Mouse (Mus musculus) stomach, embryonic 16.5 days (tissue): ENCODE results near the gene Ripor3. TPM values are rescaled to one million over a fixed set of nuclear protein-coding genes. Genes with fewer than 3 reads are reported as not detected.

Experiments used
- ATAC-seq: fragments of 200-750 bp; cut with Nextera tagmentation; 2 replicates; pipeline ENCODE4 v1.8.0; 2017; ENCODE audit warnings: moderate number of reproducible peaks, moderate TSS enrichment; ENCODE audit not compliant: insufficient read depth, low FRiP score
- H3K27ac ChIP-seq: fragments of 300-500 bp; sonication (generic); 2 replicates; pipeline ENCODE4 v1.5.1; 2014; ENCODE audit warnings: low read length
- H3K27me3 ChIP-seq: fragments of 300-500 bp; sonication (generic); 2 replicates; pipeline ENCODE4 v1.6.1; 2014; ENCODE audit warnings: low read length, control low read depth, mixed read lengths; ENCODE audit not compliant: control insufficient read depth, insufficient read depth
- H3K36me3 ChIP-seq: fragments of 300-500 bp; sonication (generic); 2 replicates; pipeline ENCODE4 v1.6.1; 2014; ENCODE audit warnings: low read length; ENCODE audit not compliant: control insufficient read depth, insufficient read depth
- H3K4me1 ChIP-seq: fragments of 300-500 bp; sonication (generic); 2 replicates; pipeline ENCODE4 v1.6.1; 2014; ENCODE audit warnings: low read length, control low read depth, mixed read lengths; ENCODE audit not compliant: control insufficient read depth, insufficient read depth
- H3K4me2 ChIP-seq: fragments of 300-500 bp; sonication (generic); 2 replicates; pipeline ENCODE4 v1.6.1; 2014; ENCODE audit warnings: low read depth, low read length, mixed read lengths
- H3K4me3 ChIP-seq: fragments of 300-500 bp; sonication (generic); replicated peaks from 2 replicates; pipeline ENCODE4 v1.5.1; 2014; ENCODE audit warnings: mild to moderate bottlenecking, low read length
- H3K9ac ChIP-seq: fragments of 300-500 bp; sonication (generic); 2 replicates; pipeline ENCODE4 v1.6.1; 2014; ENCODE audit warnings: low read length
- H3K9me3 ChIP-seq: fragments of 300-500 bp; sonication (generic); replicated peaks from 2 replicates; pipeline ENCODE4 v1.6.1; 2016; ENCODE audit warnings: low read length, control low read depth; ENCODE audit not compliant: control insufficient read depth
- WGBS: fragments of 180-500 bp; shearing (Covaris S2); extraction: QIAGEN DNeasy Blood & Tissue Kit; methylation state at CpG from one replicate; pipeline ENCODE4 v1.1.7; 2014; 5-methylcytosine and 5-hydroxymethylcytosine counted together
- polyA plus RNA-seq: library from polyadenylated mRNA; unstranded; fragments of >200 nt; fragmentation: Nextera tagmentation; extraction: Ambion mirVana; gene quantifications from 2 replicates; pipeline ENCODE4 v1.2.1, GENCODE M21; 2015

The Ripor3 gene
- polyA plus RNA-seq, 1 experiment from 2014 or later = 3.5 TPM

DNA sequence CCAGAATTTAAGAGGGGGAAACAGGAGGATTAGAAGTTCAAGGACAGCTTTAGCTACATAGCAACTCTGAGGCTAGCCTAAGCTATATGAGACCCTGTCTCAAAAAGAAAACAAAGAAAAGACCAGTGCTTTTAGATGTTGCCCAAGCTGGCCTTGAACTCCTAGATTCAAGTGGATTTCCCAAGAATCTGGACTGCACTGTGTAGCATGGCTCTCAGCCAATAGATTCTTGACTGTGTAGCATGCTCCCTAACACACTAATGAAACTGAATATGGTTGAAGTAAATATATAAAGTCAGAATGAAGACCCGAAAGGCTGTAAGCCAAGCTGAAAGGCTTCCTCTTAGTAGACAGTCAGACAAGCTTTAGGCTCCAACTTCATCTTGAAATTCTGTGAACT is 41.7 kb upstream of the Ripor3 start:
- WGBS = 72% methylated on average over 1 of the region's 1 CpGs
- H3K36me3 ChIP-seq = no peaks in the 10 kb centered on the region
- peaks cover 25% of the 10 kb centered on the region for H3K4me1 ChIP-seq
- H3K27me3 ChIP-seq = no peaks in the 10 kb centered on the region
- no peak overlapping the region for H3K4me2 ChIP-seq
- H3K9ac ChIP-seq = no peak overlapping the region
- H3K27ac ChIP-seq = no peak overlapping the region
- no peak for ATAC-seq
- H3K4me3 ChIP-seq = no peak overlapping the region
- H3K9me3 ChIP-seq = no peaks in the 10 kb centered on the region

DNA sequence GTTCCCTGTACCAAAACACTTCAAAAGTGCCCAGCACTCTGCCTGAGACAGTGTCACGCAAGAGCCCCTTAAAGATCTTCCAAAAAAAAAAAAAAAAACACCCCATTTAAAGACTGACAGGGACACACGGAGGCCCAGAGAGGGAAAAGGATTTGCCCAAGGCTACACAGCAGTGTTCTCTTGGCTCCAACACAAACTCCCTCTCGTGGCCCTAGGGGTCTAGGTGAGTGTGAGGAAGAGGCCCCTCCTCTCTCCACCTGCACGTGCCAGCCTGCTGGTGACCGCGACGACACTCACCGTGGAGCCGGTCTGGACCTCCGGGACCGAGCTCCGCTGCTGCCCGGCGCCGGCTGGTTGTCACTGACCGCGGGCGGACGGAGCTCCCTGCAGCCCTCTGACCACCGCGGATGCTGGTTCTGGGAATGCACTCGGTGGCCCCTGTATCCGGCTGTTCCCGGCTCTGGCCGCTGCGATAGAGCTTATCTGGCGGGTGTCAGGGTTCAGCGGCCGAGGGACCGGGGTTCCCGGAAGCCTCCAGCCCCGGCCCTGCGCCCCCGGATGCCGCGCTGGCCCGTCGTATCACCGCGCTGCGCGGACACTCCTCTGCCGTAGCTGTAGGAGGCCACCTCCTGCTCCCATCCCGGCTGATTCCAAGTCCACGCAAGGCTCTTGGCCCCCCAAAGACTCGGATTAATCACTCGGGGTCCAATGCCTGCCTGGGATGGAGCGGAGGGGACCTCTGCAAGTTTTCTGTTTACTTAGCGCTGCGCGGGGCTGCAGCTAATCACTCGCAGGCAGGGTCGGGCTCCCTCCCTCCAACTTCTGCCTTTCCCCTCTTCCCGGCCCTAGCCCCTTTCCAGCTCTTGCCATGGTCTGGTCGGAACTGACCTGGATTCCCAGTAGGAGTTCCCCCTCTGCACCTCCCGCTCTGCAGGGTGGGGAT is 39.9 kb upstream of the Ripor3 start:
- Histone ChIP-seq H3K9ac (peak overlapping the region; percentile 84), H3K27ac (peak overlapping the region; percentile 44), H3K27me3 (no peaks in the 10 kb centered on the region), H3K9me3 (no peaks in the 10 kb centered on the region), H3K36me3 (no peaks in the 10 kb centered on the region), H3K4me3 (peak overlapping the region; percentile 59), H3K4me1 (peaks cover 38% of the 10 kb centered on the region), H3K4me2 (peak overlapping the region; percentile 88)
- 0 out of 2 replicates have a peak, but pooled peaks have one; percentile 8 for ATAC-seq
- under 1% methylated on average over 56 of the region's 56 CpGs for WGBS

DNA sequence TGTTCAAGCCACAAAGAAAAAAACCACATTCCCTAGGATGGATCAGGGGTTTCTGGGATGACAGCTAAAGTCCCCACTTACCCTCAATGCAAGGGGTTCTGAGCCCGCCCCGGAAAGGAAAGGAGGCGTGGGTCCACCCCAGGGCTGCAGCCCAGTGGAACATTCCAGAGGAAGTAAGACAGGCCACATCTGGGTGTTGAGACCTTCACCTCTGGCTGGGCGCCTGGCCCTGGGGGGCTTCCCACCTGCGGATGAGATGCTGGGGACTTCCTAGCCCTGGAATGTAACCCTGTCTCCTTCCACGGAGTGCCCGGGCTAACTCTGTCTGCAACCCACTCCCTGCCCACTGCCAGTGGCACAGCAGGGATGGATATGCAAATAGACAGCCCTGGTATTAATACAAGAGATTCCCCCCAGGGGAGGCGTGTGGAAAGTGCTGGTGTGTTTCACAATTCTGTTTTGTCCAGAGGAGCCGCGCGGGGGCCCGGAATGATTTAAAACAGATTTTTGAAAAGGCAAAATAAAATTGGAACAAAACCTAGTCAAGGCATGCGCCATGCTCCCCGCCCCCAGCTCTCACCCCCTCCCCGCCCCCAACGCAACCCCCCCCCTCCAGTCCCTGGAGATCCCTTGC is 38.7 kb upstream of the Ripor3 start:
- Histone ChIP-seq H3K36me3 (no peaks in the 10 kb centered on the region), H3K4me1 (peaks cover 45% of the 10 kb centered on the region), H3K27me3 (no peaks in the 10 kb centered on the region), H3K4me3 (peak overlapping the region; percentile 59), H3K4me2 (peak overlapping the region; percentile 88), H3K9me3 (no peaks in the 10 kb centered on the region), H3K9ac (peak overlapping the region; percentile 84), H3K27ac (peak overlapping the region; percentile 37)
- no peak for ATAC-seq
- WGBS = 19% methylated on average over 16 of the region's 16 CpGs

DNA sequence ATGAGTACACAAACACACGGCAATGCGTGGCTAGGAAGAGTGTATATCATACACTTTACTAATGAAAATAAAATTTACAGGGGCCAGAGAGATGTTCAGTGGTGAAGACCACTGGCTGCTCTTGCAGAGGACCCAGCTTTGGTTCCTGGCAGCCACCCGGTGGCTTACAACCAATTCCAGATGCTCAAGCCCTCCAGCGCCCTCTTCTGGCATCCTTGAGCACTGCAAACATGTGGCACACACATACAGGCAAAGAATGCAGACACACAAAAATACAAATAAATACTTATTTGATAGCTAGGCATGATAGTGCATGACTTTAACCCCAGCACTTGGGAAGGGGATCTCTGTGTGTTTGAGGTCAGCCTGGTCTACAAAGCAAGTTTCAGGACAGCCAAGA is 36.0 kb upstream of the Ripor3 start:
- no peak for ATAC-seq
- WGBS = 73% methylated on average over 4 of the region's 4 CpGs
- H3K36me3 ChIP-seq = no peaks in the 10 kb centered on the region
- H3K27me3 ChIP-seq = no peaks in the 10 kb centered on the region
- H3K4me3 ChIP-seq = no peak overlapping the region
- H3K4me1 ChIP-seq = peaks cover 45% of the 10 kb centered on the region
- peak overlapping the region; percentile 60; the same call in 1 of the 2 replicates for H3K9ac ChIP-seq
- no peaks in the 10 kb centered on the region for H3K9me3 ChIP-seq
- H3K4me2 ChIP-seq = peak overlapping the region; percentile 40
- peak overlapping the region; percentile 91 for H3K27ac ChIP-seq

DNA sequence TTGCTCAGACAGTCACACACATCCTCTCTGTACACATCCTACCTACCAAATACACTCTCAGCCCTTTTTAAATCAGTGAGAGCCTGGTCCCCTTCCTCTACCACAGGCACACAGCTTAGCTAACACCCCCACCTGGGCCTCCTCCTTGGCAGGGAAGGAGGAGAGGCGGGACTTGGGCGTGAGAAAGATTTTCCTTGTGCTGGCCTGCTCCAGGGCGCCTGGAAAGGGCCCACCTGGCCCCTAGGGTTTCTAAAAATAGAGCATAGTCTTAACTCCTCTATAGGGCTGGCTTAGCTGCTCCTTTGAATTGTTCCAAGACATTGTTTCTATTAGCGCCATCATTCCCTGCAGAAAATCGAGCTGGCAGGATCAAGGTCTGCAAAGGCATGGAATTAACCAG is 35.4 kb upstream of the Ripor3 start:
- peaks cover 44% of the 10 kb centered on the region for H3K4me1 ChIP-seq
- no peaks in the 10 kb centered on the region for H3K36me3 ChIP-seq
- H3K27me3 ChIP-seq = no peaks in the 10 kb centered on the region
- peak overlapping the region; percentile 40 for H3K4me2 ChIP-seq
- H3K27ac ChIP-seq = peak overlapping the region; percentile 91
- peak; percentile 89 for ATAC-seq
- peak overlapping the region; percentile 60 for H3K9ac ChIP-seq
- WGBS = 16% methylated on average over 5 of the region's 5 CpGs
- H3K4me3 ChIP-seq = no peak overlapping the region
- no peaks in the 10 kb centered on the region for H3K9me3 ChIP-seq

DNA sequence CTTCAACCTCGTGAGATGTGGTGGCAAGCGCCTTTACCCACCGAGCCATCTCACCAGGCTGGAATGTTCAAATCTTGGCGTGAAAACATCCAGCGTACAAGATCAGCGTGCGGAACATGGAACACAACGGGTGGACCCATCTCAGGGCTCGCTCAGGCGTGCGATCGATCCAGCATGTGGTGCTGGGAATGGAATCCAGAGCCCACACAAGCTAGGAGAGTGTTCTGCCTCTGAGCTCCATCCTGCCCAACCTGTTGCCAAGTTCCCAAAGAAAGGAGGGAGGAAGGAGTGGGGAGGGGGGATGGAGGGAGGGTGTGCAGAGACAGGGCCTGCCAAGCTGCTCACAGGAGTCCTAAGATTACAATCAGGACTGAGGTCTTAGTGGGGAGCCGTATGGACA is 34.9 kb upstream of the Ripor3 start:
- Histone ChIP-seq H3K27me3 (no peaks in the 10 kb centered on the region), H3K4me1 (peaks cover 41% of the 10 kb centered on the region), H3K36me3 (no peaks in the 10 kb centered on the region), H3K27ac (peak overlapping the region; percentile 91), H3K4me3 (no peak overlapping the region), H3K4me2 (0 out of 2 replicates have a peak overlapping the region, but pooled peaks have one; percentile 40), H3K9ac (no peak overlapping the region), H3K9me3 (no peaks in the 10 kb centered on the region)
- 64% methylated on average over 13 of the region's 13 CpGs for WGBS
- ATAC-seq = peak; percentile 42; the same call in 1 of the 2 replicates

DNA sequence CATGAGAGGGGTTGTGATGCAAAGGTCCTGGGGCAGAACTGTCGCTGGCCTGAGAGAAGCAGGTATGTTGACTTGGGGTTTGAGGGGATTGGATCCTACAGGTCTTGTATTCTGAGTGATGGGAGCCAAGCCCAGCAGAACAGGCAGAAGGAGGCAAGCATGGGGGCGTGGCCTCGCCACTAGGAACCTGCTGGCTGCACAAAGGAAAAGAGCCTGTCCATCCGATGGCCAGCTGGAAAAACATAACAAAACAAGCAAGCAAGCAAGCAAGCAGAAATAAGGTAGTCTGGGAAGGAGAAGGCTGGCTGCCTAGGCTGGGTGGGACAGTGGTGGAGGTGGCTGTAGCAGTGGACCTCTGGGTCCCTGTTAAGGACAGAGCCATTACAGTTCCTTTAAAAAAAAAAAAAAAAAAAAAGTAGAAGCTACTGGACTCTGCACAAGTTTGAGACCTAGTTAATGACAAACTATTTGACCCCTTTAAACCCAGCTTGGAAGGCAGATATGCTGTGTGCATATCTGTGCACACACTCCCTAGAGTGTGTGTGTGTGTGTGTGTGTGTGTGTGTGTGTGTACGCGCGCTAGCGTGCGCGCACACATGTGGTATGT is 34.4 kb upstream of the Ripor3 start:
- ATAC-seq = no peak
- Histone ChIP-seq H3K9me3 (no peaks in the 10 kb centered on the region), H3K36me3 (no peaks in the 10 kb centered on the region), H3K27ac (peak overlapping the region; percentile 91), H3K4me1 (peaks cover 37% of the 10 kb centered on the region), H3K9ac (no peak overlapping the region), H3K27me3 (no peaks in the 10 kb centered on the region), H3K4me2 (no peak overlapping the region), H3K4me3 (no peak overlapping the region)
- WGBS = 76% methylated on average over 10 of the region's 10 CpGs

DNA sequence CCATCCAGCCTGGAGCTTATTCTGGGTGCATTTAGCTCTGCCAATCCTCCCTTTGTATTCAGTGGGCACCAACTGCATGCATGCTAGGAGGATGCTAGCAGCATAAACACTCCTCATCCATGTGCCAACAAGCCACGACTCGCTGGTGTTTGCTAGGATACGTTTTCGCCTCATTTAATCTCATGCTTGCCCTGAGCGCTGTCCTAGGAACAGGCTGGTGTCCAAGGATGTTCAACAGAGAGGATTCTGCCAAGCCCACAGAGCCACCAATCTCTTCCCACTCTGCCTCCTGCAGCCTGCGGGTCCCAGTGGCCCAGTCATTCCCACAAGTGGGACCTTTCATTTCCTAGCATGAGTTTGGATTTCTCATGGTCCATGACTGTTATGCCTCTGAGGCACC is 31.6 kb upstream of the Ripor3 start:
- ATAC-seq = no peak
- Histone ChIP-seq H3K9me3 (no peaks in the 10 kb centered on the region), H3K9ac (no peak overlapping the region), H3K4me3 (no peak overlapping the region), H3K27ac (no peak overlapping the region), H3K4me1 (peaks cover 28% of the 10 kb centered on the region), H3K36me3 (no peaks in the 10 kb centered on the region), H3K4me2 (no peak overlapping the region), H3K27me3 (no peaks in the 10 kb centered on the region)
- 74% methylated on average over 6 of the region's 6 CpGs for WGBS

DNA sequence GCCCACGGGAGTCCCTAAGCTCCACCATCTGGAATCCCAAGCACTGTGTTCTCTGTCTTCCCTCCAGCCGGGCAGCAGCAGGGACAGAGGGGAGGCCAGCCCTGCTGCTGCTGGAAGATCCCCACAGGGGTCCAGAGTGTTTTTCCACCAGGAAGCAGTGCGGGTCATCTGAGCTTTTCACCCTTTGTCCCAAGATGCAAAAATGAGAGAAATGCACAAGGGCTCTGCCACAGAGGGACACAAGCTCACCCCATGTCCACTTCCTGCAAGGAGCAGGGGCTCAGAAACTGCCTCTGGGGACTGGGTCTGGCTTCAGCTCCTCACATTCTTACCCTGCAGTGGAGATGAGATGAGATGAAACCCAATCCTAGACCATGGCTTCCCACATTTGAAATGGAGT is 30.3 kb upstream of the Ripor3 start:
- no peaks in the 10 kb centered on the region for H3K27me3 ChIP-seq
- no peak overlapping the region for H3K4me2 ChIP-seq
- H3K4me1 ChIP-seq = peaks cover 21% of the 10 kb centered on the region
- WGBS = 53% methylated on average over 3 of the region's 3 CpGs
- peak overlapping the region; percentile 26 for H3K9ac ChIP-seq
- ATAC-seq = no peak
- no peaks in the 10 kb centered on the region for H3K9me3 ChIP-seq
- no peaks in the 10 kb centered on the region for H3K36me3 ChIP-seq
- H3K27ac ChIP-seq = no peak overlapping the region
- no peak overlapping the region for H3K4me3 ChIP-seq
